Mouse (Mus musculus) liver, embryonic 11.5 days (tissue): ENCODE data around the gene Nek11. TPM values are rescaled to one million over a fixed set of nuclear protein-coding genes. Genes with fewer than 3 reads are reported as not detected.

Source experiments
- ATAC-seq: fragments of 200-750 bp; cut with Nextera tagmentation; replicated peaks from 2 replicates; pipeline ENCODE4 v1.8.0; 2017; ENCODE audit warnings: moderate number of reproducible peaks, mild to moderate bottlenecking, moderate TSS enrichment, moderate library complexity; ENCODE audit not compliant: low FRiP score
- DNase-seq: peaks from one replicate; pipeline ENCODE4 v3.0.0-alpha.2; 2017; ENCODE audit warnings: low spot score
- H3K27ac ChIP-seq: fragments of 300-500 bp; sonication (generic); 2 replicates; pipeline ENCODE4 v1.5.1; 2014; ENCODE audit warnings: mild to moderate bottlenecking, low read depth, low read length, control low read depth
- H3K27me3 ChIP-seq: fragments of 300-500 bp; sonication (generic); replicated peaks from 2 replicates; pipeline ENCODE4 v1.6.1; 2014; ENCODE audit warnings: low read length, mixed read lengths; ENCODE audit not compliant: control insufficient read depth, insufficient read depth
- H3K36me3 ChIP-seq: fragments of 300-500 bp; sonication (generic); 2 replicates; pipeline ENCODE4 v1.6.1; 2014; ENCODE audit warnings: mild to moderate bottlenecking, low read length, moderate library complexity, mixed read lengths; ENCODE audit not compliant: control insufficient read depth, insufficient read depth
- H3K4me1 ChIP-seq: fragments of 300-500 bp; sonication (generic); replicated peaks from 2 replicates; pipeline ENCODE4 v1.6.1; 2014; ENCODE audit warnings: low read length, mixed read lengths; ENCODE audit not compliant: control insufficient read depth, insufficient read depth
- H3K4me2 ChIP-seq: fragments of 300-500 bp; sonication (generic); 2 replicates; pipeline ENCODE4 v1.6.1; 2014; ENCODE audit warnings: mild to moderate bottlenecking, control low read depth, moderate library complexity
- H3K4me3 ChIP-seq: fragments of 300-500 bp; sonication (generic); 2 replicates; pipeline ENCODE4 v1.5.1; 2014; ENCODE audit warnings: low read depth, low read length, control low read depth
- H3K9ac ChIP-seq: fragments of 300-500 bp; sonication (generic); 2 replicates; pipeline ENCODE4 v1.6.1; 2014; ENCODE audit warnings: low read depth, low read length, control low read depth
- H3K9me3 ChIP-seq: fragments of 300-500 bp; sonication (generic); 2 replicates; pipeline ENCODE4 v1.6.1; 2016; ENCODE audit warnings: low read length, inconsistent platforms, mixed read lengths; ENCODE audit not compliant: control insufficient read depth
- WGBS: fragments of 180-500 bp; shearing (Covaris S2); extraction: QIAGEN DNeasy Blood & Tissue Kit; methylation state at CpG from one replicate; pipeline ENCODE4 v1.1.7; 2014; 5-methylcytosine and 5-hydroxymethylcytosine counted together
- polyA plus RNA-seq: library from polyadenylated mRNA; unstranded; fragments of >200 nt; fragmentation: Nextera tagmentation; extraction: Ambion mirVana; gene quantifications from 2 replicates; pipeline ENCODE4 v1.2.1, GENCODE M21; 2014

The Nek11 gene
- polyA plus RNA-seq, 1 experiment from 2014 or later: 0.29 TPM

- no peak for DNase-seq
- WGBS: 67% methylated on average over 7 of the region's 7 CpGs
- H3K27me3 ChIP-seq: no peaks in the 10 kb centered on the region
Measured at GRCm38 (mm10) chr9:105376954-105377530, 18.3 kb downstream of the Nek11 start.

GRCm38 (mm10) chr9:105376411-105376810, 18.9 kb downstream of the Nek11 start:
- H3K4me2 ChIP-seq: no peak overlapping the region
- no peak for ATAC-seq
- H3K27me3 ChIP-seq: no peaks in the 10 kb centered on the region
- H3K9ac ChIP-seq: no peak overlapping the region
- WGBS: 69% methylated on average over 7 of the region's 7 CpGs
- no peak overlapping the region for H3K4me3 ChIP-seq
- H3K36me3 ChIP-seq: no peaks in the 10 kb centered on the region
- H3K27ac ChIP-seq: no peak overlapping the region
- no peaks in the 10 kb centered on the region for H3K9me3 ChIP-seq
- no peaks in the 10 kb centered on the region for H3K4me1 ChIP-seq
- no peak for DNase-seq

More at GRCm38 (mm10) chr9:105376954-105377530, 18.3 kb downstream of the Nek11 start:
- ATAC-seq: no peak
- Histone ChIP-seq H3K4me3 (no peak overlapping the region), H3K27ac (no peak overlapping the region), H3K9me3 (no peaks in the 10 kb centered on the region), H3K4me1 (no peaks in the 10 kb centered on the region), H3K4me2 (no peak overlapping the region), H3K9ac (no peak overlapping the region), H3K36me3 (no peaks in the 10 kb centered on the region)

GRCm38 (mm10) chr9:105374361-105374760, 21.0 kb downstream of the Nek11 start:
- DNase-seq (no peak), ATAC-seq (no peak)
- 68% methylated on average over 5 of the region's 5 CpGs for WGBS
- H3K27ac ChIP-seq: no peak overlapping the region
- H3K9me3 ChIP-seq: no peaks in the 10 kb centered on the region
- H3K4me2 ChIP-seq: no peak overlapping the region
- no peak overlapping the region for H3K9ac ChIP-seq
- no peak overlapping the region for H3K4me3 ChIP-seq
- H3K27me3 ChIP-seq: no peaks in the 10 kb centered on the region
- H3K36me3 ChIP-seq: no peaks in the 10 kb centered on the region
- H3K4me1 ChIP-seq: no peaks in the 10 kb centered on the region

- ATAC-seq (no peak), DNase-seq (no peak)
- H3K4me2 ChIP-seq: no peak overlapping the region
- H3K4me1 ChIP-seq: no peaks in the 10 kb centered on the region
- H3K9me3 ChIP-seq: no peaks in the 10 kb centered on the region
- 84% methylated on average over 3 of the region's 3 CpGs for WGBS
- no peak overlapping the region for H3K4me3 ChIP-seq
- no peak overlapping the region for H3K9ac ChIP-seq
- no peaks in the 10 kb centered on the region for H3K27me3 ChIP-seq
- no peak overlapping the region for H3K27ac ChIP-seq
- H3K36me3 ChIP-seq: no peaks in the 10 kb centered on the region
Measured at GRCm38 (mm10) chr9:105368605-105369004, 26.7 kb downstream of the Nek11 start.

GRCm38 (mm10) chr9:105366199-105366598, 29.1 kb downstream of the Nek11 start:
- Histone ChIP-seq H3K27me3 (no peaks in the 10 kb centered on the region), H3K36me3 (no peaks in the 10 kb centered on the region), H3K27ac (no peak overlapping the region), H3K4me3 (no peak overlapping the region), H3K4me2 (no peak overlapping the region), H3K4me1 (no peaks in the 10 kb centered on the region), H3K9me3 (no peaks in the 10 kb centered on the region), H3K9ac (no peak overlapping the region)
- ATAC-seq (no peak), DNase-seq (no peak)
- WGBS: 87% methylated on average over 4 of the region's 4 CpGs

- H3K9ac ChIP-seq: no peak overlapping the region
- H3K27ac ChIP-seq: no peak overlapping the region
- no peak for ATAC-seq
- no peak overlapping the region for H3K4me3 ChIP-seq
- H3K4me1 ChIP-seq: no peaks in the 10 kb centered on the region
- no peaks in the 10 kb centered on the region for H3K27me3 ChIP-seq
- no peak overlapping the region for H3K4me2 ChIP-seq
- 76% methylated on average over 5 of the region's 5 CpGs for WGBS
- H3K9me3 ChIP-seq: no peaks in the 10 kb centered on the region
- DNase-seq: no peak
- H3K36me3 ChIP-seq: no peaks in the 10 kb centered on the region
Measured at GRCm38 (mm10) chr9:105363520-105364231, 31.6 kb downstream of the Nek11 start.

GRCm38 (mm10) chr9:105362181-105362580, 33.1 kb downstream of the Nek11 start:
- Histone ChIP-seq H3K9me3 (no peaks in the 10 kb centered on the region), H3K4me1 (no peaks in the 10 kb centered on the region), H3K36me3 (no peaks in the 10 kb centered on the region), H3K27me3 (no peaks in the 10 kb centered on the region), H3K9ac (no peak overlapping the region), H3K4me2 (no peak overlapping the region), H3K27ac (no peak overlapping the region), H3K4me3 (no peak overlapping the region)
- WGBS: 81% methylated on average over 2 of the region's 2 CpGs
- no peak for ATAC-seq
- no peak for DNase-seq

GRCm38 (mm10) chr9:105349034-105349433, 46.3 kb downstream of the Nek11 start:
- no peak for ATAC-seq
- Histone ChIP-seq H3K36me3 (no peaks in the 10 kb centered on the region), H3K9me3 (no peaks in the 10 kb centered on the region), H3K4me3 (no peak overlapping the region), H3K27me3 (no peaks in the 10 kb centered on the region), H3K9ac (no peak overlapping the region), H3K4me1 (no peaks in the 10 kb centered on the region), H3K4me2 (no peak overlapping the region), H3K27ac (no peak overlapping the region)
- WGBS: 77% methylated on average over 5 of the region's 5 CpGs
- DNase-seq: no peak
